ENCODE assay signal across 8 mouse cellular contexts in genomic region chr12:112143116-112143832, GRCm38 (mm10). TPM values are rescaled to one million over a fixed set of nuclear protein-coding genes. Genes with fewer than 3 reads are reported as not detected.
DNase-seq lines count a peak whose midpoint lies in the region; ATAC-seq lines count a peak whose summit lies in the region.

No protein-coding gene starts in this region.

- H3K27ac ChIP-seq in kidney, embryonic 15.5 days: no peak overlapping the region
- no peak overlapping the region for H3K27ac ChIP-seq in heart, embryonic 16.5 days (ENCODE audit: low read length)

- no peak overlapping the region for H3K9ac ChIP-seq in kidney, embryonic 15.5 days
- no peak overlapping the region for H3K9ac ChIP-seq in heart, embryonic 16.5 days (ENCODE audit: low read length)

- no peak for DNase-seq in kidney, adult 8-10 months
- DNase-seq in brain, embryonic 18.5 days (ENCODE audit: low read depth, low spot score): peak; percentile 49
- peak; percentile 56 for DNase-seq in mesoderm, embryonic 11.5 days (ENCODE audit: low read depth, low spot score)
- no peak for DNase-seq in B cell, adult 2 months
- DNase-seq in layer of hippocampus, adult 11-12 months (ENCODE audit: low spot score): no peak

- no peaks in the 10 kb centered on the region for H3K36me3 ChIP-seq in kidney, embryonic 15.5 days
- no peaks in the 10 kb centered on the region for H3K36me3 ChIP-seq in heart, embryonic 16.5 days (ENCODE audit: control insufficient read depth, insufficient read depth)

- ATAC-seq in kidney, embryonic 15.5 days (replicated peaks; ENCODE audit: low FRiP score): no peak
- ATAC-seq in heart, embryonic 16.5 days (replicated peaks; ENCODE audit: extremely low read depth, insufficient read depth, low FRiP score): no peak
- no peak for ATAC-seq in inflammation-experienced regulatory T-cells, adult 6 months

- peak overlapping the region; percentile 91 for H3K4me2 ChIP-seq in kidney, embryonic 15.5 days
- peak overlapping the region; percentile 66 for H3K4me2 ChIP-seq in heart, embryonic 16.5 days (ENCODE audit: low read depth, low read length)

- H3K4me3 ChIP-seq in kidney, embryonic 15.5 days (replicated peaks): peak overlapping the region; percentile 57
- H3K4me3 ChIP-seq in heart, embryonic 16.5 days (ENCODE audit: low read length): peak overlapping the region; percentile 42

- 6% methylated on average over 14 of the region's 14 CpGs for WGBS in kidney, embryonic 15.5 days
- 3% methylated on average over 14 of the region's 14 CpGs for WGBS in heart, embryonic 16.5 days

- H3K27me3 ChIP-seq in kidney, embryonic 15.5 days: peaks cover 71% of the 10 kb centered on the region
- peaks cover 67% of the 10 kb centered on the region for H3K27me3 ChIP-seq in heart, embryonic 16.5 days (ENCODE audit: control insufficient read depth, insufficient read depth, low read length)

- H3K4me1 ChIP-seq in kidney, embryonic 15.5 days: peaks cover 44% of the 10 kb centered on the region
- H3K4me1 ChIP-seq in heart, embryonic 16.5 days (ENCODE audit: control insufficient read depth, insufficient read depth, low read length): peaks cover 12% of the 10 kb centered on the region; the same call in 1 of the 2 replicates

- no peaks in the 10 kb centered on the region for H3K9me3 ChIP-seq in kidney, embryonic 15.5 days (replicated peaks)
- H3K9me3 ChIP-seq in heart, embryonic 16.5 days (replicated peaks; ENCODE audit: control insufficient read depth, low read length): no peaks in the 10 kb centered on the region

RNA-seq across cellular contexts. Expression of gene Kif26a, which starts 2.7 kb away (rescaled TPM):
- polyA plus RNA-seq in kidney, embryonic 15.5 days (2015; fragmentation: Nextera tagmentation; extraction: Ambion mirVana): 3.6 and 4.5 TPM in 2 replicates
- 2.1 and 2.8 TPM in 2 replicates for polyA plus RNA-seq in heart, embryonic 16.5 days (2015; fragmentation: Nextera tagmentation; extraction: Ambion mirVana)
- polyA plus RNA-seq in inflammation-experienced regulatory T-cells, adult 6 months (2017; shearing (Covaris generic)): not detected

RNA-seq across cellular contexts. Expression of gene Aspg, which starts 36.8 kb away (rescaled TPM):
- 1.9 and 3.1 TPM in 2 replicates for polyA plus RNA-seq in kidney, embryonic 15.5 days (2015; fragmentation: Nextera tagmentation; extraction: Ambion mirVana)
- 0.59 and 0.65 TPM in 2 replicates for polyA plus RNA-seq in heart, embryonic 16.5 days (2015; fragmentation: Nextera tagmentation; extraction: Ambion mirVana)
- polyA plus RNA-seq in inflammation-experienced regulatory T-cells, adult 6 months (2017; shearing (Covaris generic)): not detected

Comparison
In these comparisons a context has a peak if more than half of its experiments do, and no peak if none do; other contexts are left out.
1. DNase-seq: peak in brain, embryonic 18.5 days (single experiment) and mesoderm, embryonic 11.5 days (single experiment); none in kidney, adult 8-10 months (0 of 2), B cell, adult 2 months (0 of 2) and layer of hippocampus, adult 11-12 months (single experiment).